Mouse (Mus musculus) stomach, embryonic 14.5 days (tissue): ENCODE data around the gene Nek5. TPM values are rescaled to one million over a fixed set of nuclear protein-coding genes. Genes with fewer than 3 reads are reported as not detected.
A peak's percentile ranks its signal among the peaks of the same experiment; 100 is the strongest.

Experiments used
- ATAC-seq: fragments of 200-750 bp; cut with Nextera tagmentation; 2 replicates; pipeline ENCODE4 v1.8.0; 2017; ENCODE audit warnings: low read depth, moderate TSS enrichment; ENCODE audit not compliant: insufficient number of reproducible peaks, insufficient read depth, low FRiP score
- H3K27ac ChIP-seq: fragments of 300-500 bp; sonication (generic); 2 replicates; pipeline ENCODE4 v1.5.1; 2014; ENCODE audit warnings: mild to moderate bottlenecking, low read length, moderate library complexity, mixed read lengths
- H3K27me3 ChIP-seq: fragments of 300-500 bp; sonication (generic); 2 replicates; pipeline ENCODE4 v1.6.1; 2014; ENCODE audit warnings: low read length, control low read depth, mixed read lengths; ENCODE audit not compliant: control insufficient read depth, insufficient read depth
- H3K36me3 ChIP-seq: fragments of 300-500 bp; sonication (generic); 2 replicates; pipeline ENCODE4 v1.6.1; 2014; ENCODE audit warnings: mild to moderate bottlenecking, control low read depth, low read length, moderate library complexity, mixed read lengths; ENCODE audit not compliant: control insufficient read depth, insufficient read depth
- H3K4me1 ChIP-seq: fragments of 300-500 bp; sonication (generic); 2 replicates; pipeline ENCODE4 v1.6.1; 2014; ENCODE audit warnings: low read length, control low read depth, mixed read lengths; ENCODE audit not compliant: control insufficient read depth, insufficient read depth
- H3K4me2 ChIP-seq: fragments of 300-500 bp; sonication (generic); replicated peaks from 2 replicates; pipeline ENCODE4 v1.6.1; 2014; ENCODE audit warnings: low read depth, low read length, control low read depth
- H3K4me3 ChIP-seq: fragments of 300-500 bp; sonication (generic); 2 replicates; pipeline ENCODE4 v1.5.1; 2014; ENCODE audit warnings: low read depth, low read length, control low read depth
- H3K9ac ChIP-seq: fragments of 300-500 bp; sonication (generic); replicated peaks from 2 replicates; pipeline ENCODE4 v1.6.1; 2014; ENCODE audit warnings: low read depth, mild to moderate bottlenecking, control low read depth, low read length, moderate library complexity, mixed read lengths
- H3K9me3 ChIP-seq: fragments of 300-500 bp; sonication (generic); 2 replicates; pipeline ENCODE4 v1.6.1; 2016; ENCODE audit warnings: low read depth, low read length, control low read depth; ENCODE audit not compliant: control insufficient read depth
- WGBS: fragments of 180-500 bp; shearing (Covaris S2); extraction: QIAGEN DNeasy Blood & Tissue Kit; methylation state at CpG from one replicate; pipeline ENCODE4 v1.1.7; 2014; 5-methylcytosine and 5-hydroxymethylcytosine counted together
- polyA plus RNA-seq: library from polyadenylated mRNA; unstranded; fragments of >200 nt; fragmentation: Nextera tagmentation; extraction: Ambion mirVana; gene quantifications from 2 replicates; pipeline ENCODE4 v1.2.1, GENCODE M21; 2014

The Nek5 gene
- polyA plus RNA-seq = 0.32 TPM in 2 replicates

GRCm38 (mm10) chr8:22124220-22125152, at the start of gene Nek5:
Nek5 (minus strand) TSS chr8:22125053.
- Histone ChIP-seq H3K9ac (no peak within 1 kb of the TSS), H3K4me3 (peak within 1 kb of the TSS; percentile 34), H3K4me1 (no peaks in the 10 kb centered on the region), H3K9me3 (no peaks in the 10 kb centered on the region), H3K27ac (no peak within 1 kb of the TSS), H3K4me2 (peak within 1 kb of the TSS; percentile 58), H3K36me3 (peaks cover 5% of the 10 kb centered on the region; the same call in 1 of the 2 replicates), H3K27me3 (no peaks in the 10 kb centered on the region)
- WGBS = 2% methylated on average over 29 of the region's 29 CpGs
- ATAC-seq = peak; percentile 80; the same call in 1 of the 2 replicates

GRCm38 (mm10) chr8:22169167-22169566, 44.3 kb upstream of the Nek5 start:
- no peak for ATAC-seq
- Histone ChIP-seq H3K4me2 (no peak overlapping the region), H3K27me3 (no peaks in the 10 kb centered on the region), H3K9me3 (no peaks in the 10 kb centered on the region), H3K9ac (no peak overlapping the region), H3K27ac (no peak overlapping the region), H3K4me1 (peaks cover 5% of the 10 kb centered on the region; the same call in 1 of the 2 replicates), H3K4me3 (no peak overlapping the region), H3K36me3 (peaks cover 24% of the 10 kb centered on the region; the same call in 1 of the 2 replicates)
- WGBS = 95% methylated on average over 5 of the region's 5 CpGs

- under 1% methylated on average over 34 of the region's 43 CpGs for WGBS
- peaks cover 5% of the 10 kb centered on the region; the same call in 1 of the 2 replicates for H3K4me1 ChIP-seq
- H3K27ac ChIP-seq = 0 out of 2 replicates have a peak within 1 kb of the TSS, but pooled peaks have one; percentile 27
- H3K9me3 ChIP-seq = no peaks in the 10 kb centered on the region
- no peaks in the 10 kb centered on the region for H3K27me3 ChIP-seq
- H3K9ac ChIP-seq = no peak within 1 kb of the TSS; the same call in 1 of the 2 replicates
- peak within 1 kb of the TSS; percentile 50 for H3K4me3 ChIP-seq
- peaks cover 17% of the 10 kb centered on the region; the same call in 1 of the 2 replicates for H3K36me3 ChIP-seq
- peak; percentile 98 for ATAC-seq
- peak within 1 kb of the TSS; percentile 47 for H3K4me2 ChIP-seq
Observed at GRCm38 (mm10) chr8:22166080-22166603, 41.3 kb upstream of the Nek5 start, which contains the start of gene Nek3. Nek3 (minus strand) TSS chr8:22166435.

- Histone ChIP-seq H3K4me3 (peak overlapping the region; percentile 50), H3K9me3 (no peaks in the 10 kb centered on the region), H3K27me3 (no peaks in the 10 kb centered on the region), H3K27ac (0 out of 2 replicates have a peak overlapping the region, but pooled peaks have one; percentile 27), H3K9ac (no peak overlapping the region; the same call in 1 of the 2 replicates), H3K4me1 (peaks cover 5% of the 10 kb centered on the region; the same call in 1 of the 2 replicates), H3K36me3 (peaks cover 17% of the 10 kb centered on the region; the same call in 1 of the 2 replicates), H3K4me2 (peak overlapping the region; percentile 47)
- WGBS = 45% methylated on average over 10 of the region's 10 CpGs
- peak; percentile 15; the same call in 1 of the 2 replicates for ATAC-seq
Observed at GRCm38 (mm10) chr8:22165251-22166079, 40.6 kb upstream of the Nek5 start.

GRCm38 (mm10) chr8:22164431-22164830, 39.6 kb upstream of the Nek5 start:
- Histone ChIP-seq H3K4me1 (peaks cover 5% of the 10 kb centered on the region; the same call in 1 of the 2 replicates), H3K4me2 (no peak overlapping the region), H3K27me3 (no peaks in the 10 kb centered on the region), H3K4me3 (no peak overlapping the region), H3K9ac (no peak overlapping the region), H3K9me3 (no peaks in the 10 kb centered on the region), H3K36me3 (peaks cover 16% of the 10 kb centered on the region; the same call in 1 of the 2 replicates), H3K27ac (no peak overlapping the region)
- WGBS = 81% methylated on average over 10 of the region's 10 CpGs
- ATAC-seq = no peak

- H3K4me1 ChIP-seq = peaks cover 5% of the 10 kb centered on the region; the same call in 1 of the 2 replicates
- H3K9me3 ChIP-seq = no peaks in the 10 kb centered on the region
- no peak overlapping the region for H3K4me3 ChIP-seq
- no peak overlapping the region for H3K9ac ChIP-seq
- WGBS = 76% methylated on average over 8 of the region's 8 CpGs
- ATAC-seq = no peak
- no peak overlapping the region for H3K4me2 ChIP-seq
- no peaks in the 10 kb centered on the region for H3K27me3 ChIP-seq
- H3K36me3 ChIP-seq = no peaks in the 10 kb centered on the region
- no peak overlapping the region for H3K27ac ChIP-seq
Observed at GRCm38 (mm10) chr8:22162206-22162605, 37.4 kb upstream of the Nek5 start.

- H3K4me3 ChIP-seq = no peak overlapping the region
- H3K27ac ChIP-seq = no peak overlapping the region
- ATAC-seq = no peak
- no peaks in the 10 kb centered on the region for H3K9me3 ChIP-seq
- no peak overlapping the region for H3K4me2 ChIP-seq
- H3K4me1 ChIP-seq = 0 out of 2 replicates have a peak, but pooled peaks cover 3% of the 10 kb centered on the region
- H3K27me3 ChIP-seq = no peaks in the 10 kb centered on the region
- H3K9ac ChIP-seq = no peak overlapping the region
- no peaks in the 10 kb centered on the region for H3K36me3 ChIP-seq
- WGBS = 60% methylated on average over 3 of the region's 3 CpGs
Observed at GRCm38 (mm10) chr8:22150345-22150663, 25.5 kb upstream of the Nek5 start.
